In the genomic region with DNA sequence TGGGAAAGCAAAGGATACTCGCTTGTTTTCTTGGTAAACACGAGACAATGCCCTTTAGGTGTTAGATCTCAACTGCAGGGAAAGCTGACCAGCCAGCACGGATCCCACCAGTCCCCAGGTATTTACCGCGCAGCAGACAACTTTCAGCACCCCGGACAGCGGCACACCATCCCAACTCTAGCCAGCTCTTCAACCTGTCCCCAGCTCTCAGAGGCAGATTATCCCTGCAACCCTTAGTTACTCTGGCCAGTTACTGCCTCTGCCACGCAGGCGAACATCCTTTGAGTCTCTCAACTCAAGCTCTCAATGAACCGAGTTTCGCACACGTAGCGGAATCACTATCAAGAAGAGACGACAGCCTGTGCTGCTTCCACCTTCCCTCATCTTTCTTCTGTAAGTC, we compare ENCODE assay signal across 10 mouse cellular contexts. TPM values are rescaled to one million over a fixed set of nuclear protein-coding genes. Genes with fewer than 3 reads are reported as not detected.
DNase-seq lines count a peak whose midpoint lies in the region; ATAC-seq lines count a peak whose summit lies in the region.
"Had no signal": no experiment of that assay in that cellular context is flagged by ENCODE, and none has a peak within 500 bp of the region (broad histone marks: within the 10 kb centered on the region; RNA-seq: fewer than 3 reads in every experiment).

No protein-coding gene starts in this region.

- H3K4me3 ChIP-seq in liver, embryonic 12.5 days: no peak overlapping the region
- H3K4me3 ChIP-seq in forebrain, embryonic 11.5 days (ENCODE audit: low read depth, low read length): peak overlapping the region; percentile 43; the same call in 1 of the 2 replicates
- peak overlapping the region; percentile 59 for H3K4me3 ChIP-seq in midbrain, embryonic 12.5 days
- H3K4me3 ChIP-seq: liver, embryonic 13.5 days had no signal

- H3K4me1 ChIP-seq in liver, embryonic 12.5 days: no peaks in the 10 kb centered on the region
- peaks cover 3% of the 10 kb centered on the region; the same call in 1 of the 2 replicates for H3K4me1 ChIP-seq in forebrain, embryonic 11.5 days (replicated peaks; ENCODE audit: control insufficient read depth, insufficient read depth, low read length)
- peaks cover 10% of the 10 kb centered on the region; the same call in 1 of the 2 replicates for H3K4me1 ChIP-seq in midbrain, embryonic 12.5 days
- H3K4me1 ChIP-seq: liver, embryonic 13.5 days had no signal

- H3K9ac ChIP-seq in liver, embryonic 12.5 days: no peak overlapping the region
- H3K9ac ChIP-seq in forebrain, embryonic 11.5 days (ENCODE audit: low read length): no peak overlapping the region
- no peak overlapping the region; the same call in 1 of the 2 replicates for H3K9ac ChIP-seq in midbrain, embryonic 12.5 days (replicated peaks)
- H3K9ac ChIP-seq: embryonic facial prominence, embryonic 13.5 days; liver, embryonic 13.5 days had no signal

- peak; percentile 49 for DNase-seq in liver
- DNase-seq in adrenal gland, adult 18-20 months (ENCODE audit: low spot score in 2 of 2): peak; percentile 16 to 40
- peak; percentile 86 for DNase-seq in forebrain, embryonic 11.5 days (ENCODE audit: low spot score)
- peak; percentile 60 for DNase-seq in hindlimb bud, embryonic 11.5 days (ENCODE audit: extremely low spot score, low read depth, low spot score)
- DNase-seq: liver, embryonic 13.5 days had no signal

- 7% methylated on average over 14 of the region's 14 CpGs for WGBS in liver, embryonic 12.5 days (ENCODE audit: insufficient replicate concordance)
- under 1% methylated on average over 14 of the region's 14 CpGs for WGBS in forebrain, embryonic 11.5 days
- WGBS in midbrain, embryonic 12.5 days: 2% methylated on average over 14 of the region's 14 CpGs

- no peak overlapping the region for H3K4me2 ChIP-seq in liver, embryonic 12.5 days
- peak overlapping the region; percentile 87 for H3K4me2 ChIP-seq in forebrain, embryonic 11.5 days (ENCODE audit: low read depth, low read length, severe bottlenecking)
- H3K4me2 ChIP-seq in midbrain, embryonic 12.5 days (replicated peaks): peak overlapping the region; percentile 89
- H3K4me2 ChIP-seq: liver, embryonic 13.5 days had no signal

- H3K27ac ChIP-seq in liver, embryonic 12.5 days: no peak overlapping the region
- no peak overlapping the region for H3K27ac ChIP-seq in forebrain, embryonic 11.5 days (ENCODE audit: low read depth, low read length)
- no peak overlapping the region for H3K27ac ChIP-seq in midbrain, embryonic 12.5 days (replicated peaks)
- H3K27ac ChIP-seq: embryonic facial prominence, embryonic 13.5 days; liver, embryonic 13.5 days had no signal

- H3K36me3 ChIP-seq in liver, embryonic 12.5 days: no peaks in the 10 kb centered on the region
- no peaks in the 10 kb centered on the region for H3K36me3 ChIP-seq in forebrain, embryonic 11.5 days (ENCODE audit: control insufficient read depth, insufficient read depth, low read length)
- H3K36me3 ChIP-seq in midbrain, embryonic 12.5 days: no peaks in the 10 kb centered on the region
- H3K36me3 ChIP-seq: embryonic facial prominence, embryonic 13.5 days; liver, embryonic 13.5 days had no signal

- ATAC-seq in liver, embryonic 12.5 days: no peak
- peak; percentile 36; the same call in 1 of the 2 replicates for ATAC-seq in forebrain, embryonic 11.5 days (replicated peaks; ENCODE audit: low FRiP score)
- peak; percentile 16; the same call in 1 of the 2 replicates for ATAC-seq in midbrain, embryonic 12.5 days (ENCODE audit: low FRiP score, low read depth)
- ATAC-seq in megakaryocyte progenitor cell, adult 5-6 weeks (replicated peaks; ENCODE audit: poor library complexity): no peak
- no peak for ATAC-seq in erythroid progenitor cell, adult 5-6 weeks (replicated peaks; ENCODE audit: low FRiP score, poor library complexity, severe bottlenecking)

- H3K27me3 ChIP-seq in liver, embryonic 12.5 days (replicated peaks): peaks cover 42% of the 10 kb centered on the region
- peaks cover 16% of the 10 kb centered on the region for H3K27me3 ChIP-seq in forebrain, embryonic 11.5 days (ENCODE audit: control insufficient read depth, insufficient read depth, low read length)
- peaks cover 38% of the 10 kb centered on the region for H3K27me3 ChIP-seq in midbrain, embryonic 12.5 days

- H3K9me3 ChIP-seq in liver, embryonic 12.5 days (replicated peaks): no peaks in the 10 kb centered on the region
- no peaks in the 10 kb centered on the region for H3K9me3 ChIP-seq in forebrain, embryonic 11.5 days (ENCODE audit: control insufficient read depth, low read length)
- no peaks in the 10 kb centered on the region for H3K9me3 ChIP-seq in midbrain, embryonic 12.5 days
- H3K9me3 ChIP-seq: embryonic facial prominence, embryonic 13.5 days; liver, embryonic 13.5 days had no signal

RNA-seq across cellular contexts. Expression of a gene that starts 1.3 kb away (rescaled TPM):
- 0.07 TPM in 2 replicates for polyA plus RNA-seq in liver, embryonic 12.5 days (2016; fragmentation: Nextera tagmentation; extraction: Ambion mirVana)
- total RNA-seq in adrenal gland, adult 18-20 months (2021): 1 to 10 TPM; 3.1 to 4.3 TPM
- polyA plus RNA-seq in forebrain, embryonic 11.5 days (2014; fragmentation: Nextera tagmentation; extraction: Ambion mirVana): 0.23 and 0.40 TPM in 2 replicates
- polyA plus RNA-seq in midbrain, embryonic 12.5 days (2016; fragmentation: Nextera tagmentation; extraction: Ambion mirVana): 1.2 and 1.8 TPM in 2 replicates
- total RNA-seq in megakaryocyte progenitor cell, adult 5-6 weeks (2015): 0.07 and 0.17 TPM in 2 replicates
- not detected in 2 replicates for total RNA-seq in megakaryocyte progenitor cell, adult 5-6 weeks (2017)
- 0.36 TPM in 1 of 2 replicates, not detected in the other for total RNA-seq in erythroid progenitor cell, adult 5-6 weeks (2015; ENCODE audit: low replicate concordance)
- total RNA-seq in erythroid progenitor cell, adult 5-6 weeks (2017; ENCODE audit: low replicate concordance): not detected in 2 replicates

Comparison
In these comparisons a context has a peak if more than half of its experiments do, and no peak if none do; other contexts are left out.
1. DNase-seq: peak in every context shown above with its lines; median percentile 86 in forebrain, embryonic 11.5 days; 60 in hindlimb bud, embryonic 11.5 days; 49 in liver; 28 in adrenal gland, adult 18-20 months.
2. ATAC-seq: peak in forebrain, embryonic 11.5 days (single experiment) and midbrain, embryonic 12.5 days (single experiment); none in liver, embryonic 12.5 days (single experiment), megakaryocyte progenitor cell, adult 5-6 weeks (single experiment) and erythroid progenitor cell, adult 5-6 weeks (single experiment).